Mouse (Mus musculus): Measurements from ENCODE around the gene H2-T23.
"Not testable (repeated sequence)": the region's sequence is repeated elsewhere in the genome, so short reads cannot be mapped to it uniquely, and the experiment has no call there.

GRCm38 (mm10) chr17:36081901-36082300 lies 49.2 kb upstream of the H2-T23 start:
- TF ChIP-seq EP300 (IDR thresholded peaks at IDR 0.05; ENCODE audit: insufficient read depth, low read depth, low read length); CTCF (IDR thresholded peaks at IDR 0.05; ENCODE audit: low read depth, low read length); POLR2A (IDR thresholded peaks at IDR 0.05; ENCODE audit: insufficient read depth, low read length): not testable (repeated sequence)

All from ES-Bruce4 (cell line).